Mouse (Mus musculus): Measurements from ENCODE around the gene Rtbdn. TPM values are rescaled to one million over a fixed set of nuclear protein-coding genes. Genes with fewer than 3 reads are reported as not detected.

Gene Rtbdn
- polyA plus RNA-seq, 1 experiment, result 7.9 TPM

DNA sequence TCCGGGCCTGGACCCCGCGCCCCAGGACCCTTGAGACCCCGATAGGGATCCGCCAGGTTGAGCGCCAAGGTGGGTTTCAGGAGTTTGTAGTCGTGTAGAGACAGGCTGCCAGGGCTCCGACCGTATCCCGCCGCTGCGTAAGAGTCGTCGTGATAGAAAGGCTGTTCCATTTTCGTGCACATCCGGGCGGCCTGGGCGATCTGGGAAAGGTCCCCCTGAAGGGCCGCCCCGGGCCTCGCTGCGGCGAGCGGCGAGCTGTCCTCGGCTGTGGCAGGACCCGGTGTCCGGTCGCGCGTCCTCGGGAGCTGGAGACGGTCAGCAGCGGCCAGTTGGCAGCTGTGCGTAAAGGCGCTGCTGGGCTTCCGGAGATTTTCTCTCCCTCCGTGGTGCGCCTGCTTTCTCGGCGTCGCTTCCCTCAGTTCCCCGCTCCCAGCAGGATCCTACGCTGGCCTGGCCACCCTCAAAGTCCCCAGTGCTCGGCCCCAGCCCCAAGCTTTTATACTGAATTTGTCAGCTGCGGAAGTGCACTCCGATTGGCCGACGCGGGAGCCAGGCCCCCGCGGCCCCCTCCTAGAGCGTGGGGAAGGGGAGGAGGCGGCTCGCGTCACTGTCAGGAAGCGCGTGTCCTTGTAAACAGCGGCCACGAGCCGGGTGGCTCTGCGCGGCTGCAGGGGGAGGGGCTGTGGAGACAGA is 31.6 kb downstream of the Rtbdn start, which contains the start of gene Junb:
Junb (minus strand) TSS at position 471 of the 693 bp plus-strand sequence.
- WGBS, result under 1% methylated on average over 63 of the region's 63 CpGs
- Histone ChIP-seq H3K4me3 (replicated peaks; ENCODE audit: insufficient read depth, low read depth, low read length) (peak within 1 kb of the TSS; percentile 54), H3K27ac (ENCODE audit: insufficient read depth, low read length) (peak within 1 kb of the TSS; percentile 82), H3K4me1 (ENCODE audit: control insufficient read depth, insufficient read depth, low read length) (peaks cover 3% of the 10 kb centered on the region), H3K27me3 (ENCODE audit: control insufficient read depth, insufficient read depth, low read length) (no peaks in the 10 kb centered on the region)
- peak; percentile 91 to 94 for DNase-seq
- TF ChIP-seq CTCF (IDR thresholded peaks at IDR 0.05; ENCODE audit: borderline replicate concordance, insufficient read depth, low read depth, low read length) (no peak), POLR2A (IDR thresholded peaks at IDR 0.05; ENCODE audit: borderline replicate concordance, insufficient read depth, low read length) (peak; percentile 99)

DNA sequence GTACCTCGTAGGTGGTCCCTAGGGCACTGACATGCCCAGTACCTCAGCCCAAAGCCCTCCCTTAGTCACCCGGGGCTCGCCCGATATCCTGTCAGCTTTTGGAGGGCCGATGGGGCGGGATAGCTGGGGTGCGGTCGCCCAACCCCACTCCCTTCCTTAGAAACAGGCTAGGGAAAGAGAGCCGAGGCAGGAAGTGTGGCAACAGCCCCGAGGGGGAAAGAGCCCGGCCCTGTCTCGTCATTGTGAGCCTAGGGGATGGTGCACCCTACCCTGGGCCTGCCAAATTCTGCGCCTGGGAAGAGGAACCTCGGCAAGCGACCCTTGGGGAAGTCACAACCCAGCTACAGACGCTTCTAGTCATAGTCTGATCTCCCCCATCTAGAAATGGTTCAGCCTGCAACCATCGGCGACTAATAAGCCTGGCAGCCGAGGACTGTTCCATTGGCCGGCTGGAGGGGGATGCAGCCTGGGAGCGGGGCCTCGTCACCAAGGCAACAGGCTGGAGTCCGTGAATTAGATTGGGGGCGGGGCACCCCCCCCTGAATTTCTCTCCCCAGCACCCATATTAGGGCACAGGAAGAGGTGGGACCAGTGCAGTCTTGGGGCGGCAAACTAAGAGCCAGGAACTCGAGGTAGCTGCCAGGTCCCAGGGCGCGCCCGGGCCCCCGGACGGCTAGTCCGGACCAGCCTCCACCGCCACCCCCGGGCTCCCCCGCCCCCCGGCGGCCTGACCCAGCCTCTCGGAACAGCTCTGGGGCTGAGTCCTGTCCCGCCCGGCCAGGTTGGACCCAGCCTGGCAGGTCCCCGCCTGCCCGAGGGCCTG is 33.0 kb downstream of the Rtbdn start:
- Histone ChIP-seq H3K27me3 (ENCODE audit: control insufficient read depth, insufficient read depth, low read length) (no peaks in the 10 kb centered on the region), H3K4me1 (ENCODE audit: control insufficient read depth, insufficient read depth, low read length) (peaks cover 3% of the 10 kb centered on the region; the same call in 1 of the 2 replicates), H3K27ac (ENCODE audit: insufficient read depth, low read length) (peak overlapping the region; percentile 4; the same call in 1 of the 2 replicates), H3K4me3 (replicated peaks; ENCODE audit: insufficient read depth, low read depth, low read length) (peak overlapping the region; percentile 55)
- 4% methylated on average over 42 of the region's 42 CpGs for WGBS
- DNase-seq, result peak; percentile 90 to 91
- no peak for TF ChIP-seq CTCF (IDR thresholded peaks at IDR 0.05; ENCODE audit: borderline replicate concordance, insufficient read depth, low read depth, low read length)
- no peak for TF ChIP-seq POLR2A (IDR thresholded peaks at IDR 0.05; ENCODE audit: borderline replicate concordance, insufficient read depth, low read length)

DNA sequence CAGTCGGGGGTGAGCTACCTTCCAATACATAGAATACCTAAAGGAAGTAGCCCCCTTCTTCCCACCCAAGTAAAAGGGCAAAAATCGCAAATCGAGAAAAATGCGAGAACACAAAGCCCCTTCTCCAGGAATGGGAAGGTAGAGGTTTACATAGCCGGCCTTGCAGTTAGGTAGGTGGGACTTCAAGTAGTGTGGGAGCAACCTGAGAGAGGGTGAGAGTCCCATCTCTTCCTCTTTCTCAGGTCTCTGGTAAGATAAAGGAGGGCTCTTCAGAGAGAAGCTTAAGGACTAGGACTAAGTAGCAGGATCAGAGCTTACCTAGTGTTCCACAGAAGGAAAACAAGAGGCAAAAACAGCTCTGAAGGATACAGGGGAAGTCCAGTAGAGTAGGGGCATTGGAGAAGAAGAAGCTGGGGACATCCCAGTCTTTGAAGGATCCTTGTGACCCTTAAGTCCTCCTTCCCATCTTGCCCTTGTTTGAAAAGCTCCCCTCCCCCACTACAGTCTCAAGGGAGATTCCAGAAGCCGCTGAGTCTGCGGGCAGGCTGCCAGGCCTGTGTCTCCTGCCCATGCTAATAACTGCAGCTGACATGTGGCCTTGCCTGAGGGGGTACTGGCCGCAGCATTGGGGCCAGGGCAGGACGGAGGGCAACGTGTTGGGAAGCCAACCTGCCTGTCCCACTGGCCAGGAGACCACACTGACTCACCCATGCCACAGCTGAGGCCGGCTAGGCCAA is 34.0 kb downstream of the Rtbdn start:
- WGBS, result 32% methylated on average over 11 of the region's 11 CpGs
- TF ChIP-seq CTCF (IDR thresholded peaks at IDR 0.05; ENCODE audit: borderline replicate concordance, insufficient read depth, low read depth, low read length) (no peak), POLR2A (IDR thresholded peaks at IDR 0.05; ENCODE audit: borderline replicate concordance, insufficient read depth, low read length) (no peak)
- DNase-seq, result peak; percentile 57 to 64
- peaks cover 3% of the 10 kb centered on the region; the same call in 1 of the 2 replicates for H3K4me1 ChIP-seq (ENCODE audit: control insufficient read depth, insufficient read depth, low read length)
- no peak overlapping the region for H3K4me3 ChIP-seq (replicated peaks; ENCODE audit: insufficient read depth, low read depth, low read length)
- no peak overlapping the region for H3K27ac ChIP-seq (ENCODE audit: insufficient read depth, low read length)
- H3K27me3 ChIP-seq (ENCODE audit: control insufficient read depth, insufficient read depth, low read length), result no peaks in the 10 kb centered on the region

DNA sequence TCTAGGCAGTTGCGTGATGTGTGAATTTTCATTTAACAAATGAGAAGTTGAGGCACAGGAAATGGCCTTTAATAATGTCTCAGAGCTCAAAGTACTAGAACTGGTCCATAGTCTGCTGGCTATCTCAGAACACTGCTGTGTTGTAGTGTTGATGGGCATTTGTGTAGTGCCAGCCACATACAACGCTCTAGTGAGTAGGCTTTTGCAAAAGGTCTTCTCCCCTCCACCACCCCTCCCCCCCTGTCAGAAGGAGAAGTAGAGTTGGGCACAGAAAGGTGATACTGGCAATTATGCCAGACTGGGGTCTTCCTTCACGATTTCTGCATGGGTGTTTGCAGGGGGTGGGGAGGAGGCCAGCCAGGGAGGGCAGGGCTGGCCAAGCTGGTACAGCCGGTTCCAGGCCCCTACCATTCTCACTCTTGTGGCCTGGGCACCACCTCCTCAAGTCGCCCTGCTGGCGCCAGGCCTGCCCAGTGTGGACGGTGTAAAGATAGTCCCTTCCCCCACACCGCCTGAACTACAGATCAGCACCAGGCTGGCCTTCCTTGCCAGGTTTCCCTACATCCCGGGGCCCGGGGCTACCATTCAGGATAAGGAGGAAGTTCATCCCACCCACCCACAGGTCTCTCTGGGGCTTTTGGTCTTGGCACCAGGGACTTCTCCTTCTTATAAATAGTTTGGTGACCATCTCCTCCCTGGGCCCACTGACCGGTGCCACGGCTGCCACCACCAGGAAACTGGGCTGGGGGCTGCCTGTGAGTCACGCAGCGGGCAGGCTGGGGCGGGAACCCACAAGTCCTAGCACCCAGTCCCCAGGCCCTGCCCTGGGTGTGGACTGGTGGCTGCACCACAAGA is 35.1 kb downstream of the Rtbdn start:
- H3K4me1 ChIP-seq (ENCODE audit: control insufficient read depth, insufficient read depth, low read length), result peaks cover 5% of the 10 kb centered on the region
- H3K27me3 ChIP-seq (ENCODE audit: control insufficient read depth, insufficient read depth, low read length), result no peaks in the 10 kb centered on the region
- DNase-seq, result peak in 1 of 2 experiments; percentile 14
- TF ChIP-seq CTCF (IDR thresholded peaks at IDR 0.05; ENCODE audit: borderline replicate concordance, insufficient read depth, low read depth, low read length) (no peak), POLR2A (IDR thresholded peaks at IDR 0.05; ENCODE audit: borderline replicate concordance, insufficient read depth, low read length) (no peak)
- WGBS, result 61% methylated on average over 15 of the region's 15 CpGs
- no peak overlapping the region for H3K4me3 ChIP-seq (replicated peaks; ENCODE audit: insufficient read depth, low read depth, low read length)
- H3K27ac ChIP-seq (ENCODE audit: insufficient read depth, low read length), result no peak overlapping the region

DNA sequence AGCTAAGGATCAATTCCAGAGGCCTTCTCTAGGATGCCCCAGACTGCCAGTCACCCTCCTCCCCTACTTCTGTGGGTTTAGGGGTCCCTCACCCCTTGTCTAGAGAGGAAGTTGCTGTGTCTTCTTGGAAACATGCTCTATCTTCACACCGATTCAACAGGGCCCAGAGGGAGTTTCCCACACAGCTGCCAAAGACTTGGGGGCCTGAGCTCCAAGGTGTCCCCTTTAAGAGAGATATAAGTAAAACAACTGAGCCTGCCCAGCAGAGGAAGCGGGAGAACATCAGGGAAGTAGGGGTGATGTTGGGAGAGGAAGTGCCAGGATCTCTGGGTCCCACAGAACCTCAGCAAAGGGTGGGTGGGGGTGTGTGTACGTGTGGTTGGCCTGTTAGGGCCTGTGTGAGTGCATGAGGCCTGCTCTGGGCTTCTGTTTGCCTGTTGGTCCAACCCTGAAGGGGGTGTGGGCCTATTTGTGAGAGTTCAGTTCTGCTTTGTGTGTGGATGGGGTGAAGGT is 35.8 kb downstream of the Rtbdn start:
- DNase-seq, result no peak
- no peaks in the 10 kb centered on the region for H3K27me3 ChIP-seq (ENCODE audit: control insufficient read depth, insufficient read depth, low read length)
- no peak overlapping the region for H3K4me3 ChIP-seq (replicated peaks; ENCODE audit: insufficient read depth, low read depth, low read length)
- TF ChIP-seq POLR2A (IDR thresholded peaks at IDR 0.05; ENCODE audit: borderline replicate concordance, insufficient read depth, low read length) (no peak), CTCF (IDR thresholded peaks at IDR 0.05; ENCODE audit: borderline replicate concordance, insufficient read depth, low read depth, low read length) (no peak)
- WGBS, result 69% methylated on average over 3 of the region's 3 CpGs
- peaks cover 5% of the 10 kb centered on the region for H3K4me1 ChIP-seq (ENCODE audit: control insufficient read depth, insufficient read depth, low read length)
- H3K27ac ChIP-seq (ENCODE audit: insufficient read depth, low read length), result no peak overlapping the region

DNA sequence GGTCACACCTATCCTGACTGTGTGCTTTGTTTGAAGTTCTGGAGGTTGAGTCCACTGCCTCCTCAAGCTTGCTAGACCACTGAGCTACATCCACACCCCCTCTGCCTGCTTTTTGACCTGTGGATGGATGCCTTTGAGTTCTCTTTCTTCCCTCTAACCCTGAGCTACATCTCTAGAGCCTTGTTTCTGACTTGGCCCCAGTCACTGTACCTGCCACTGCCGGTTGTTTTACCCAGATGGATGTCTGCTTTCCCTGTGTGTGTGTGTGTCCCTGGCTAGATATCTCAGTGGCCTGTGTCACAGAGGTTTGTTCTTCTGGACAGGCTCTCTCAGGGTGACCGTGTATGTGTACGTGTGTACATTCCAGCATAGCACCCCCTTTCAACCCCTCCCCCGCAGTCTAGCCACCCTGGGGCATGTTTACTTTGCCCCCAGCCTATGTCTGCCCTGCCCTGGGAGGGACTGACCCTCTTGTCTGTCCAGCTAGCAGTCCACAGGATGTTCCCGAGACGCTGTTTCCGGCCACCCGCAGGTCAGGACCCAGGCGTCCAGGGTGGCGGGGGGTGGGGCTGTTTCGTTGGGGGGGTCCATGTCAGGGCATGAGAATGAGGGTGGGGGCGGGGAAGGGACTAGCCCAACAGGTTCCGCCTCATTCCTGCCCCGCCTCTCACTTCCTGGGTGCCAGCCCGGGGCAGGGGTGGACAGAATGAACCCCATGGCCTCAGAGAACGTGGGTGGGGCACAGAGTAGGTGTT is 37.7 kb downstream of the Rtbdn start:
- no peaks in the 10 kb centered on the region for H3K27me3 ChIP-seq (ENCODE audit: control insufficient read depth, insufficient read depth, low read length)
- H3K4me3 ChIP-seq (replicated peaks; ENCODE audit: insufficient read depth, low read depth, low read length), result no peak overlapping the region
- no peak overlapping the region for H3K27ac ChIP-seq (ENCODE audit: insufficient read depth, low read length)
- WGBS, result 27% methylated on average over 16 of the region's 16 CpGs
- no peak for DNase-seq
- H3K4me1 ChIP-seq (ENCODE audit: control insufficient read depth, insufficient read depth, low read length), result peaks cover 5% of the 10 kb centered on the region
- TF ChIP-seq POLR2A (IDR thresholded peaks at IDR 0.05; ENCODE audit: borderline replicate concordance, insufficient read depth, low read length) (no peak), CTCF (IDR thresholded peaks at IDR 0.05; ENCODE audit: borderline replicate concordance, insufficient read depth, low read depth, low read length) (no peak)
